Mouse (Mus musculus) B cell, adult 2 months (primary cell): Measurements from ENCODE around the gene F10.
"Not testable (repeated sequence)": the region's sequence is repeated elsewhere in the genome, so short reads cannot be mapped to it uniquely, and the experiment has no call there.

Source experiments
- DNase-seq, 2 experiments: peaks; one replicate each; pipeline ENCODE4 v3.0.0; 2022

Gene F10

GRCm38 (mm10) chr8:13060441-13061150 lies 23.5 kb downstream of the F10 start, which contains the start of gene Proz:
Proz (plus strand) TSS chr8:13060914.
- DNase-seq, result no peak

DNA sequence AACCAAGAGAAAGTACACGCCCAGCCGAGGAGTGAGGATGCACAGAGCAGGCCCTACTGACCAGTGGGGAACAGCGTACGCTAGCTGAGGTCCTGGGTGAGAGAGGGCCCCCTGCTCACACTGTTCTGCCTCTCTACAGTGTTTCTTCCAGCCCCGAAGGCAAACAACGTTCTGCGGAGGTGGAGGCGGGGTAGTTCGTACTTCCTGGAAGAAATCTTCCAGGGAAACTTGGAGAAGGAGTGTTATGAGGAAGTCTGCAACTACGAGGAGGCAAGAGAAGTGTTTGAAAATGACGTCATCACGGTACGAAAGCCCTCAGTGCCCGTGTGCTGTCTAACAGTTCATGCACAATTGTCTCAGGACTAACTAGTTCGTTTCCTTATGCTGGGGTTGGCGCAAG lies 26.0 kb downstream of the F10 start:
- no peak for DNase-seq

DNA sequence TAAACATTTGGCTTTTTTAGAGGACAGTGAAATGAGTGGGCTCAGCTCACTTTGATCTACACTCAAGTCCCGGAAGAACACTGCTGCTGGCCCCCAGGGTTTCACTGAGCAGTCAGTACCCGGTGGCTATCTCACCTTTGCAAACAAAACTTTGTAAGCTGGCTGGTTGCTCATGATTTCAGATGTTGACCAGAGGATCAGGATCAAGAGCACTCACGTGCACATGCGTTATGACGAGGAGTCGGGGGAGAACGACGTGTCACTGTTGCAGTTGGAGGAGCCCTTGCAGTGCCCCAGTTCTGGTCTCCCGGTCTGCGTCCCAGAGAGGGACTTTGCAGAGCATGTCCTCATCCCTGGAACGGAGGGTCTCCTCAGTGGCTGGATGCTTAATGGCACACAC lies 36.1 kb downstream of the F10 start:
- no peak for DNase-seq

- DNase-seq, result no peak
These were observed 37.9 kb downstream of the F10 start for GRCm38 (mm10) chr8:13075044-13075443.

- not testable (repeated sequence) for DNase-seq
These were observed 38.5 kb downstream of the F10 start for GRCm38 (mm10) chr8:13075579-13075978.

DNA sequence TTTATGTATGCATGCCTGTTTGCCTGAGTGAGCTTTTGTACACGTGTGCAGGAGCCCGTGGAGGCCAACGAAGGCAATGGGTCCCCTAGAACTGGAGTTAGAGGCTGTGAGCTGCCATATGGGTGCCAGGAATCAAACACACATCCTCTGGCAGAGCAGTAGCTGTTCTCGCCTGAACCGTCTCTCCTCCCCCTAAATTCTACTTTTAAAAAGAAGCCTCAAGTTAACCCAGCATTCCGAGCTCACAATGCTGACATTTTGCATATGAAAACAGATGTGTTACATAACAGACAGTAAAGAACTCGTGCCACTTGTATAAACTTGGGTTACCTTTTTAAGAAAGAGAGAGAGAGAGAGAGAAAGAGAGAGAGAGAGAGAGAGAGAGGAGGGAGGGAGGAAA lies 40.4 kb downstream of the F10 start:
- DNase-seq, result no peak

GRCm38 (mm10) chr8:13104691-13105086 lies 67.6 kb downstream of the F10 start:
- peak; percentile 93 to 94 for DNase-seq

DNA sequence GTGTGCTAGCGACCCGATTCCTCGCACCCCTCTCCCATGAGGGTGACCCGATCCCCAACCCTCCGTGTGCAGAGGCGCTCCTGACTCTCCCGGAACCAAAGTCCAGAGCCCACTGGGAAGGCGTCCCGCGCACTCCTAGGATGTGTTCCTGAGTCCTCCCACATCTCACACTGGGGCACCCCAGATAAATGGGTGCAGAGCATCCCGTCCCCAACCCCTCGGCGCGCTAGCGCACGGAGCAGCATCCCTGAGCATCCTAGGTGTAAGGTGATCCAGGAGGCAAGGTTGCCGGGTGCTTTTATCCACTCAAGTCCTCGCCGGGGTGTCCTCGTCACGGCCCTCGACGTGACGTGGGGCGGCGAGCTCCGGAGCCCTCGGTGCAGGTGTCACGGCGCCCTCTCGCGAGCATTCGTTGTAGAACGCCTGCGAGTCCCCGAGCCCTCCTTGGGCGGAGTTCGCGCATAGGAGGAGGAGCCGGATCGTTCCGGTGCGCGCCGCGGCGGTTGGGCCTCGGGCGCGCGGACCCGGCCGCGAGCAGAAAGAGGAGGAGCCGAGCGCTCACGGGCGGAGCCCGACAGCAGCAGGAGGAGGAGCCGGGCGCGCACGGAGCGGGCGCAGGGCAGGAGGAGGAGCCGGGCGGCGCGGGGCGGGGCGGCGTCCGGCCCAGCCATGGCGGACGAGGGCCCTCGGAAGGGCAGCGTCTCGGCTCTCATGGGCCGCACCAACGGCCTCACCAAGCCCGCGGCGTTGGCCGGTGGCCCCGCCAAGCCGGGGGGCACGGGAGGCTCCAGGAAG lies 68.2 kb downstream of the F10 start, which contains the start of the genes Pcid2 and Cul4a:
Gene Pcid2, minus strand, starts transcription at position 373 of the 795 bp plus-strand sequence.
Gene Cul4a, plus strand, starts transcription at position 535 of the 795 bp plus-strand sequence.
- peak; percentile 97 for DNase-seq

GRCm38 (mm10) chr8:13105908-13106551 lies 68.9 kb downstream of the F10 start:
- peak; percentile 41 to 53 for DNase-seq
